Mouse (Mus musculus) kidney, embryonic 16.5 days (tissue): ENCODE results near the gene Hnf1a. TPM values are rescaled to one million over a fixed set of nuclear protein-coding genes. Genes with fewer than 3 reads are reported as not detected.

Experiments used
- ATAC-seq: fragments of 200-750 bp; cut with Nextera tagmentation; 2 replicates; pipeline ENCODE4 v1.8.0; 2017; ENCODE audit warnings: moderate TSS enrichment; ENCODE audit not compliant: low FRiP score, low TSS enrichment
- H3K27ac ChIP-seq: fragments of 300-500 bp; sonication (generic); 2 replicates; pipeline ENCODE4 v1.5.1; 2014; ENCODE audit warnings: low read length
- H3K27me3 ChIP-seq: fragments of 300-500 bp; sonication (generic); 2 replicates; pipeline ENCODE4 v1.6.1; 2014; ENCODE audit warnings: low read length, control low read depth, mixed read lengths; ENCODE audit not compliant: insufficient read depth
- H3K36me3 ChIP-seq: fragments of 300-500 bp; sonication (generic); 2 replicates; pipeline ENCODE4 v1.6.1; 2014; ENCODE audit warnings: low read length, control low read depth, mixed read lengths; ENCODE audit not compliant: insufficient read depth
- H3K4me1 ChIP-seq: fragments of 300-500 bp; sonication (generic); 2 replicates; pipeline ENCODE4 v1.6.1; 2014; ENCODE audit warnings: low read length, control low read depth, mixed read lengths; ENCODE audit not compliant: insufficient read depth
- H3K4me2 ChIP-seq: fragments of 300-500 bp; sonication (generic); replicated peaks from 2 replicates; pipeline ENCODE4 v1.6.1; 2014; ENCODE audit warnings: low read depth, low read length
- H3K4me3 ChIP-seq: fragments of 300-500 bp; sonication (generic); 2 replicates; pipeline ENCODE4 v1.5.1; 2014; ENCODE audit warnings: mild to moderate bottlenecking, low read length
- H3K9ac ChIP-seq: fragments of 300-500 bp; sonication (generic); replicated peaks from 2 replicates; pipeline ENCODE4 v1.6.1; 2014; ENCODE audit warnings: low read length
- H3K9me3 ChIP-seq: fragments of 300-500 bp; sonication (generic); 2 replicates; pipeline ENCODE4 v1.6.1; 2016; ENCODE audit warnings: low read length, control low read depth
- WGBS: fragments of 180-500 bp; shearing (Covaris S2); extraction: QIAGEN DNeasy Blood & Tissue Kit; methylation state at CpG from one replicate; pipeline ENCODE4 v1.1.7; 2014; 5-methylcytosine and 5-hydroxymethylcytosine counted together
- polyA plus RNA-seq: library from polyadenylated mRNA; unstranded; fragments of >200 nt; fragmentation: Nextera tagmentation; extraction: Ambion mirVana; gene quantifications from 2 replicates; pipeline ENCODE4 v1.2.1, GENCODE M21; 2015

The Hnf1a gene
- polyA plus RNA-seq, 1 experiment from 2014 or later: 12.6 TPM

DNA sequence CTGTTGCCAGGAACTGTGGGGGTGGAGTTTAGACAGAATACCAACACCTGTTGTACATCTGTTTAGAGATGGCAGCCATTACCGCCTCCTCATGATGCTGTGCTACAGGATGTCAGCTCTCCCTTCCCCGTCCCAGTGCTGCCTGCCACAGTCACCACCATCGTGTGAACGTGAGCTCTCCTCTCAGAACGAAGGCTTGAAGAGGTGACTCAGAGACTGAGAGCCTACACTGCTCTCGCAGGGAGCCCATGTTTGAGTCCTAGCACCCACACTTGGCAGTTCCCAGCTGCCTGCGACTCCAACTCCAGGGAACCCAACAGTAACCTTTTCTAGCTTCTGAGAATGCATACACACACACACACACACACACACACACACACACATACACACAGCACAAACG is 56.0 kb downstream of the Hnf1a start:
- Histone ChIP-seq H3K9ac (no peak overlapping the region), H3K4me1 (no peaks in the 10 kb centered on the region), H3K9me3 (no peaks in the 10 kb centered on the region), H3K27ac (no peak overlapping the region), H3K4me3 (no peak overlapping the region), H3K4me2 (no peak overlapping the region), H3K27me3 (no peaks in the 10 kb centered on the region), H3K36me3 (no peaks in the 10 kb centered on the region)
- no peak for ATAC-seq
- 69% methylated on average over 8 of the region's 8 CpGs for WGBS

DNA sequence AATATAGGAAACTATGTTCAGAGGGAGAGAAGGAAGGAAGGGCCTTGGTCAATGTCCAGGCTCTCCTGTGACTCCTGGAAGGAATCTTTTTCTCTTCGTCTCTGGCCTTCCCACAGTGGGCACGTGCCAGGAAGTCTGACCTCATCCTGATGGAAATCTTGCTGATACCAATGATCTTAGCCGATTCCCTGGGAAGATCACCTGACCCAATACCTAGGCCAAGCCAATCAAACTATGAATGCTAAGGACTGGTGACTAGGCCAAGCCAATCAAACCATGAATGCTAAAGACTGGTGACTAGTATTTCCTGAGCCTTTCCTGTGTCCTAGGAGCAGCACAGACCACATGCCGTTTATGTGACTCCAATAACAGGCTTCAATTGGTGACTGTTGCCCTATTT is 57.2 kb downstream of the Hnf1a start:
- H3K36me3 ChIP-seq: no peaks in the 10 kb centered on the region
- no peaks in the 10 kb centered on the region for H3K27me3 ChIP-seq
- no peak overlapping the region for H3K4me2 ChIP-seq
- no peak overlapping the region for H3K9ac ChIP-seq
- H3K4me3 ChIP-seq: no peak overlapping the region
- H3K4me1 ChIP-seq: no peaks in the 10 kb centered on the region
- H3K9me3 ChIP-seq: no peaks in the 10 kb centered on the region
- no peak overlapping the region for H3K27ac ChIP-seq
- WGBS: 65% methylated on average over 4 of the region's 4 CpGs
- no peak for ATAC-seq

DNA sequence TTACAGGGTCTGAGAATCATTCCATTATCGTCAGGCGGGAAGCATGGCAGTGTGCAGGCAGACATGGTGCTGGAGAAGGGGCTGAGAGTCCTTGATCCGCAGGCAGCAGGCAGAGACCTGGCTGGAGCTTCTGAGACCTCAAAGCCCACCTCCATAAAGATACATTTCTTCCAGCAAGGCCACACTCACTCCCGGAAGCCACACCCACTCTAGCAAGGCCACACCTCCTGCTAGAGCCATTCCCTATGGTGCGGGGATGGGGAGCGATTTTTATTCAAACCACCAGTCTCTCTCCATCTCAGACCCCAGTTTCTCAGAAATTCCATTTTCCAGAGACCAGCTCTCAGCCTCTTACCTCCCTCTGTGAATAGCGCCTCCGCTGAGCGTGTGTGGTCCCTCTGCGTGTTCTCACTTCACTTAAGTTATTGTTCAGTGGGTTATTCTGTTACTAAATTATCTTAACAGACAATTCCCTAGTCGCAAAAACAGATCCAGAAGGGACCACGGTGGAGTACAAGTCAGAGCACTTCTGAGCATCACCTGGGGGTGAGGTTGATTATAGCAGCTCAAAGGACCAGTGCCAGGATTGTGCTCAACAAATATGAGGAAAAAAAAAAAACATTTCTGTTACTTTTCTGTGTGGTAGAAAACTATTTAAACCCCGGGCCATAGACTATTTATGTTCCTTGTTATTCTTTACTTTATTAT is 62.1 kb downstream of the Hnf1a start:
- Histone ChIP-seq H3K36me3 (peaks cover 4% of the 10 kb centered on the region; the same call in 1 of the 2 replicates), H3K4me2 (no peak overlapping the region), H3K4me1 (no peaks in the 10 kb centered on the region), H3K9me3 (peaks cover 6% of the 10 kb centered on the region; the same call in 1 of the 2 replicates), H3K27ac (no peak overlapping the region), H3K4me3 (no peak overlapping the region), H3K9ac (no peak overlapping the region), H3K27me3 (no peaks in the 10 kb centered on the region)
- no peak for ATAC-seq
- 50% methylated on average over 13 of the region's 13 CpGs for WGBS

DNA sequence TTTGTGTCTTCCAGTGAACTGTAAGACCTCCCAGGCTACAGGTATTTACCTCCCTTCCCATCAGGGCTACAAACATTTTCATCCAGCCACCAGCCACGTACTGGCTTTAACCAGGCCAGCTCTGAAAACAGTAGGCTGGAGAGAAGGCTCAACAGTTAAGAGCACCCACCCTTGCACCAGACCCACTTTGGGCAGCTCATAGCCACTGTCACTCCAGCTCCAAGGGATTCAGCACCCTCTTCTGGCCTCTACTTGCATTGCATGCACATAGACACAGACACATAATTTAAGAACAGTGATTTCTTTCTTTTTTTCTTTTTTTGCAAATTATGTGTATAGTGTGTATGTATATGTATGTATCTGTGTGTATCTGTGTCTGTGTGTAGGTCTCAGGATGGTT is 68.5 kb downstream of the Hnf1a start:
- H3K27ac ChIP-seq: no peak overlapping the region
- ATAC-seq: no peak
- no peaks in the 10 kb centered on the region for H3K27me3 ChIP-seq
- WGBS: 40% methylated on average over 1 of the region's 1 CpGs
- H3K4me3 ChIP-seq: no peak overlapping the region
- H3K36me3 ChIP-seq: peaks cover 4% of the 10 kb centered on the region; the same call in 1 of the 2 replicates
- H3K9ac ChIP-seq: no peak overlapping the region
- peaks cover 4% of the 10 kb centered on the region for H3K4me1 ChIP-seq
- H3K9me3 ChIP-seq: peaks cover 6% of the 10 kb centered on the region; the same call in 1 of the 2 replicates
- no peak overlapping the region for H3K4me2 ChIP-seq

Other genes starting within 250 kb of the Hnf1a start
- gene Ankrd13a, start 196.4 kb downstream of the Hnf1a start, polyA plus RNA-seq: 15.6 and 33.9 TPM in 2 replicates
- 45.7 and 50.1 TPM in 2 replicates for gene Git2, start 195.6 kb downstream of the Hnf1a start, polyA plus RNA-seq
- gene 1500011B03Rik, start 147.6 kb downstream of the Hnf1a start, polyA plus RNA-seq: 105 and 111 TPM in 2 replicates
- gene 4930519G04Rik, start 117.4 kb downstream of the Hnf1a start, polyA plus RNA-seq: not detected in 2 replicates
- not detected in 2 replicates for gene Gm9936, start 112.4 kb downstream of the Hnf1a start, polyA plus RNA-seq
- gene Oasl2, start 74.2 kb downstream of the Hnf1a start, polyA plus RNA-seq: 4.5 and 4.8 TPM in 2 replicates
- 1.5 and 2.1 TPM in 2 replicates for gene Oasl1, start 47.9 kb downstream of the Hnf1a start, polyA plus RNA-seq
- gene 2210016L21Rik, start 28.9 kb downstream of the Hnf1a start, polyA plus RNA-seq: 55.7 and 63.3 TPM in 2 replicates
- gene Sppl3, start 40.0 kb upstream of the Hnf1a start, polyA plus RNA-seq: 12.3 and 13.6 TPM in 2 replicates
- gene Gm10401, start 127.2 kb upstream of the Hnf1a start, polyA plus RNA-seq: 28.2 and 34.7 TPM in 2 replicates
- gene Acads, start 148.3 kb upstream of the Hnf1a start, polyA plus RNA-seq: 98.1 and 106 TPM in 2 replicates
- gene Unc119b, start 163.9 kb upstream of the Hnf1a start, polyA plus RNA-seq: 53.5 and 54.8 TPM in 2 replicates
- gene Mlec, start 187.1 kb upstream of the Hnf1a start, polyA plus RNA-seq: 85.0 and 86.2 TPM in 2 replicates
- gene Cabp1, start 223.3 kb upstream of the Hnf1a start, polyA plus RNA-seq: 1.3 TPM in 2 replicates